Mouse (Mus musculus) embryonic fibroblast, embryonic 13.5 days (primary cell): ENCODE data around the gene Hpse2.

Experiments
- CTCF ChIP-seq: IDR thresholded peaks from 2 replicates; pipeline ENCODE4 v1.5.1; 2011; ENCODE audit warnings: mild to moderate bottlenecking, control low read depth, low read length, moderate library complexity, borderline replicate concordance; ENCODE audit not compliant: insufficient read depth
- POLR2A ChIP-seq: IDR thresholded peaks from 2 replicates; pipeline ENCODE4 v1.6.1; 2011; ENCODE audit warnings: low read depth, mild to moderate bottlenecking, control low read depth, low read length, moderate library complexity

- TF ChIP-seq CTCF (0 out of 2 replicates have a peak, but pooled peaks have one; percentile 12), POLR2A (no peak)
Observed at GRCm38 (mm10) chr19:43027305-43027704, 360.9 kb downstream of the Hpse2 start.
